Mouse (Mus musculus) lung, postnatal 0 days (tissue): ENCODE measurements around the gene Ntn5.

Experiments
- CTCF ChIP-seq: IDR thresholded peaks from 2 replicates; pipeline ENCODE4 v1.5.1; 2016; ENCODE audit warnings: antibody characterized with exemption, mild to moderate bottlenecking
- EP300 ChIP-seq: IDR thresholded peaks from 2 replicates; pipeline ENCODE4 v1.6.1; 2016; ENCODE audit warnings: antibody characterized with exemption, mild to moderate bottlenecking, control low read depth

DNA sequence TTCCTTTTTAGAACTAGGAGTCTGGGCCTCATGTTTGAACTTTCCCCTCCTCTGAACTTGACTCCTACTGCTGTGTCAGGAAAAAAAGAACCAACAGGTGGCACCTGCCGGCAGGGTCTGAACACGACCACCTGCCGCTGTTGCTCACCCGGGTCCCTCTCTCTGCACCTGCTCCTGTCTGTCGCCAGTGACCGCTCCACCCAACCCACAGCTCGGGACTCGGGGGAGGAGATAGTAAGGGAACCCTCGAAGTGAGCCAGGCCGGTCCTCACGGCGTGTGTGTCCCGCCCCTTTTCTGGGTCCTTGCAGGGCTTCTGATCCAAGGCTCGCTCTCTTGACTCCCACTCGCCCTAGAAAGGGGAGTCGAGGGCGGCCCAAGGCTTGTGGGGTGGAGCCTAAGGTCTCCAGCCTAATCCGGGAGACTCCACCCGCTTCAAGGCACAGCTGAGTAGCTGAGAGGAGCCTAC is 44.2 kb upstream of the Ntn5 start, which contains the start of gene Mamstr:
- TF ChIP-seq EP300 (no peak), CTCF (no peak)
